Mouse (Mus musculus): ENCODE results near the gene Enah. TPM values are rescaled to one million over a fixed set of nuclear protein-coding genes. Genes with fewer than 3 reads are reported as not detected.

The Enah gene
- polyA plus RNA-seq, 1 experiment from 2014 or later = 14.8 TPM

DNA sequence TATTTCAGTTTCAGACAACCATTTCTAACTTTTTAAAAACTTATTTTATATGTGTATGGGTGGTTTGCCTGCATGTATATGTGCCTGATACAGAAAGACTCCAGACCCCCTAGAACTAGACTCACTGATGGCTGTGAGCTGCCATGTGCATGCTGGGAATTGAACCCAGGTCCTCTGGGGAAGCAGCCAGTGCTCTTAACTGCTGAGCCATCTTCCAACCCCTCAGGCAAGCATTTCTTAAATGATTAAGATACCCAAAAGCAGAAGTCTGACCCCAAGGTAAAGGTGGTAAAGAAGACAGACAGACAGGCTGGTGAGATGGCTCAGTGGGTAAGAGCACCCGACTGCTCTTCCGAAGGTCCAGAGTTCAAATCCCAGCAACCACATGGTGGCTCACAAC is 165.0 kb downstream of the Enah start:
- no peaks in the 10 kb centered on the region for H3K36me3 ChIP-seq
- no peak overlapping the region for H3K4me2 ChIP-seq
- no peak overlapping the region for H3K27ac ChIP-seq (replicated peaks)
- peaks cover 23% of the 10 kb centered on the region for H3K4me1 ChIP-seq
- H3K9me3 ChIP-seq = no peaks in the 10 kb centered on the region
- H3K9ac ChIP-seq = no peak overlapping the region
- 95% methylated on average over 2 of the region's 2 CpGs for WGBS
- no peak for ATAC-seq (ENCODE audit: extremely low read depth, insufficient number of reproducible peaks, low FRiP score, low TSS enrichment)
- no peaks in the 10 kb centered on the region for H3K27me3 ChIP-seq (replicated peaks)
- no peak overlapping the region for H3K4me3 ChIP-seq

DNA sequence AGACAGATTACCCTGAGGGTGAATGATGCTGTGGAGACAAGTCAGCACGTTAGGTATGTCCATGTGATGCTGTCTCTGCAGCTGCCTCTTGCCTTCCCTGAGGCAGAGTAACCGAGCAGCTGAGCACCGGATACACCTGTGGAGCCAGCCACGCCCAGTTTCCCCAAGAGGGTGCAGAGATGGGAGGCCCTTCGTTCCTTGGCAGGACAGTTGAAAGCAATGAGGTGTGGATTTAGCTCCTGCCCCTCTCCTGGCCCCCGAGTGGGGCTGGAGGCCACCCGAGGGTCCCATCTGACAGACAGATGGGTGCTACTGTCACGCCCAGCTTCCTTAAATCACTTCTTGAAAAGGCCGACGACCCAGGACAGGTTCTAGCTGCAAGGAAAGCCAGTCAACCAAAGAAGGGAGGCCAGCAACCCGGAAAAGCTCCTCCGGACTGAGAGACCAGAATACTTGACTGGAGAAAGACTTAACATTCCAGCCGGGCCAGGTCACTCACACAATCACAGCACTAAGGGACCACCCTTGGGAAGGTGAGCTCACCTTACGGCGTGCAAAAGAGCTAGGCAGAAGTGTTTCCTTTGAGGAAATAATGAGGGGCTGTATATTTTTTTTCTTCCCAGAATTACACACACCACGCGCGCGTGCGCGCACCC is 166.6 kb downstream of the Enah start:
- H3K36me3 ChIP-seq = no peaks in the 10 kb centered on the region
- peaks cover 23% of the 10 kb centered on the region for H3K4me1 ChIP-seq
- 11% methylated on average over 17 of the region's 21 CpGs for WGBS
- ATAC-seq (ENCODE audit: extremely low read depth, insufficient number of reproducible peaks, low FRiP score, low TSS enrichment) = no peak
- peak overlapping the region; percentile 69 for H3K9ac ChIP-seq
- H3K4me2 ChIP-seq = peak overlapping the region; percentile 67
- peak overlapping the region; percentile 43 for H3K4me3 ChIP-seq
- no peaks in the 10 kb centered on the region for H3K27me3 ChIP-seq (replicated peaks)
- H3K9me3 ChIP-seq = no peaks in the 10 kb centered on the region
- H3K27ac ChIP-seq (replicated peaks) = no peak overlapping the region

DNA sequence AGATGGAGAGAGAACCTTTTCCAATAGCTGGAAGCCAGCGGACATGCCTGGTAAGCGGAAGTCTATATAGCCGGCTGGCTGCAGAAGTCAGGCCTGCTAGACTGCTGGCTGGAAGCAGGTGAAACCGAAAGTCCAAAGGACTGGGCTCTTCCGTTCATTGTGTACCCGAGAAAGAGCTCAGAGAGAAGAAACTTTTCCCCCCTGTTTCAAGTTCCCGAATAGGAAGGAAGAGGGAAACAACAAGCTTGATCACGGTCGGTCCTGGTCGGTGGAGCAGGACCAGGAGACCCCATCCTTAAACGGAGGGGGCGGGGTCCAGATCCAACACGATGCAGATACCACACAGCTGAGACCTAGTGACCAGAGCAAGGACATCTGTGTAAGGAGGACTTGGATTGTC is 167.3 kb downstream of the Enah start:
- peak overlapping the region; percentile 69 for H3K9ac ChIP-seq
- WGBS = 33% methylated on average over 13 of the region's 13 CpGs

DNA sequence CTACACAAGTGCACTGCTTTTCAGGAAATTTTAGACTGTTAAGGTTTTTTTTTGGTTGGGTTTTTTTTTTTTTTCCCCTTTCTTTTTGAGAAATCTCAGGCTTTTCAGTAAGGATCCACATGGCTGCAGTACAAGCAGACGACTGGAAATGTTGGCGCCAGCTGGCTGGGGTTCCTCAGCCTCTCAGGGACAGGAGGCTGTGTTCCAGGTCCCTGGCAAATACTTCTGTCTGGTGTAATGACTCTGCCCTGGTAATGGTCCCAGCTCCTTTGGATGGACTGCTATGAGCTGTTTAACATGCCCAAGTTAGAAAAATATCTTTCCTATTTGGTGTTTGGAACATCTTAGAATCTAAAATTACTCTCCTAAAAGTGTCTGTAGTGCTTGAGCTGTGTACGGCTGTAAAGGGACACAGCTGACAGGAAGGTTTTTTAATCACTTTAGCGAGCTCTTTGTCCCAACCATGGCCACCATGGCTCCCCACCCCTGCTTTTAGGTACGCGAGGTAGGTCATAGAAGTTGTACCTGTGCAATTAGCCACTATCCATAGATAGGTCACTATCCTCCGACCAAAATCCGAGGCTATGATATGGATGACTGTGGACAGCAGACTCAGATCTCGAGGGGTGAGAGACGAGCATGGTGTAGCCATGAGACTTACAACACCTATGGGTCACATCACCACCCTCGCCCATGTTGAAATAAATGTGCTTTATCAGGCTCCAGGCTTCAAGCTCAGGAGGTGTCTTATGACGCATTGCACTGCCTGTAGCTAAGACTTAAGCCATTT is 168.1 kb downstream of the Enah start:
- H3K4me1 ChIP-seq = peaks cover 27% of the 10 kb centered on the region
- WGBS = 53% methylated on average over 12 of the region's 12 CpGs
- peak overlapping the region; percentile 67 for H3K4me2 ChIP-seq
- no peaks in the 10 kb centered on the region for H3K36me3 ChIP-seq
- peak overlapping the region; percentile 69; the same call in 1 of the 2 replicates for H3K9ac ChIP-seq
- no peak overlapping the region; the same call in 1 of the 2 replicates for H3K4me3 ChIP-seq
- no peaks in the 10 kb centered on the region for H3K27me3 ChIP-seq (replicated peaks)
- no peak for ATAC-seq (ENCODE audit: extremely low read depth, insufficient number of reproducible peaks, low FRiP score, low TSS enrichment)
- H3K9me3 ChIP-seq = no peaks in the 10 kb centered on the region
- peak overlapping the region; percentile 29; the same call in 1 of the 2 replicates for H3K27ac ChIP-seq (replicated peaks)

More for the DNA sequence above, 167.3 kb downstream of the Enah start:
- peaks cover 27% of the 10 kb centered on the region for H3K4me1 ChIP-seq
- no peaks in the 10 kb centered on the region for H3K27me3 ChIP-seq (replicated peaks)
- no peaks in the 10 kb centered on the region for H3K36me3 ChIP-seq
- H3K9me3 ChIP-seq = no peaks in the 10 kb centered on the region
- ATAC-seq (ENCODE audit: extremely low read depth, insufficient number of reproducible peaks, low FRiP score, low TSS enrichment) = no peak
- peak overlapping the region; percentile 43 for H3K4me3 ChIP-seq
- peak overlapping the region; percentile 67 for H3K4me2 ChIP-seq
- H3K27ac ChIP-seq (replicated peaks) = peak overlapping the region; percentile 29; the same call in 1 of the 2 replicates

DNA sequence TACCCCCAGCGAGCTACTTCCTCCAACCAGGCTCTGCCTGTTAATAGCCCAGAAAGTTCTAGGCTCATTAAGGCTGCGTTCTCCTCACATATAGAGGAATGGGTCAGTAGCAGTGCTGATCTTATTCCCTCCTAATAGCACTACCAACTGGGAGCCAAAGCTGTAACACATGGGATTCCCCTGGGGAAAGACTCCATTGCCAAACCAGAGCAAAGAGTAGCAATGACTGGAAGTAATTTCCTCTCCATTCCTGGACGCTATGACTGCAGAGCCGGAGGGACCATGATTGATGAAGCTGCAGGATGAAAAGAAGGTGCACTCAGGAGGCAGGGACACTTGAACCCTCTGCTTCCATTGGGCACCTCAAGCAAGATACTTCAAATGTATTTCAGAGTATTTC is 169.3 kb downstream of the Enah start:
- Histone ChIP-seq H3K9me3 (no peaks in the 10 kb centered on the region), H3K4me1 (peaks cover 27% of the 10 kb centered on the region), H3K9ac (no peak overlapping the region), H3K36me3 (no peaks in the 10 kb centered on the region), H3K4me3 (no peak overlapping the region), H3K27me3 (replicated peaks) (no peaks in the 10 kb centered on the region), H3K27ac (replicated peaks) (no peak overlapping the region), H3K4me2 (no peak overlapping the region)
- 86% methylated on average over 4 of the region's 4 CpGs for WGBS
- no peak for ATAC-seq (ENCODE audit: extremely low read depth, insufficient number of reproducible peaks, low FRiP score, low TSS enrichment)

DNA sequence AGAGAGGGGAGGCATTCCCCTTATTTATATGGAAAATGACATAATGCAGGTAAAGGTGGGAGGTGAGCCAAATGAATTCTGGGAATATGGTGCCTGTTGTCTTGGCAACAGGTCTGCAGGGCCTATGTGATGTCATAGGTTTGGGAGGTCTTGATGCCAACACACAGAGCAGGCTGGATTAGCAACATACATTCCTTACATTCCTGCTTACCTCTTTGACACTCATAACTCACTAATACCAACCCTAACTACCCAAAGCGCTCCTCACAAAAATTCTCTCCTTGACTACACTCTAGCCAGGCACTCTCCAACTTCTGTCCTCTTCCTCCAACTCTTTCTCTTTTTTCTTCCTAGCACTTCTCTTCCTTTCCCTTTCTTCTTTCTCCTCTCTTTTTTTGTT is 171.6 kb downstream of the Enah start:
- no peak for ATAC-seq (ENCODE audit: extremely low read depth, insufficient number of reproducible peaks, low FRiP score, low TSS enrichment)
- 83% methylated on average over 1 of the region's 1 CpGs for WGBS
- no peaks in the 10 kb centered on the region for H3K27me3 ChIP-seq (replicated peaks)
- H3K4me1 ChIP-seq = peaks cover 25% of the 10 kb centered on the region
- H3K27ac ChIP-seq (replicated peaks) = no peak overlapping the region
- H3K9me3 ChIP-seq = no peaks in the 10 kb centered on the region
- no peaks in the 10 kb centered on the region for H3K36me3 ChIP-seq
- no peak overlapping the region for H3K4me3 ChIP-seq
- no peak overlapping the region for H3K9ac ChIP-seq
- no peak overlapping the region for H3K4me2 ChIP-seq

DNA sequence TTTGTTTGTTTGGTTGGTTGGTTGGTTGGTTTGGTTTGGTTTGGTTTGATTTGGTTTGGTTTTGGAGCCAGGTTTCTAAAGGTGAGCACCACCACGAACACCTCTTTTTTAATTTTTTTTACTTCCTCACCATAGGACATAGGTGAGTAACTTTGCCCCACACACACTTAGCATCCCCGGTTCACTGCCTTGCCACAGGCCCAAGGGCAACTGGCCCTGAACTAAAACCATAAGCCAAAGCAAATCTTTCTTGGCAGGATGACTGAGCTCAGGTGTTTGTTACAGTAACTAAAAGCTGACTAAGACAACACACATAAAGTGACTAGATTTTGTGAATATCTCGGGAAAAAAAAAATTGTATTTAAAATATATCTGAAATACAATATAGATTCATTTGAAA is 172.4 kb downstream of the Enah start:
- no peaks in the 10 kb centered on the region for H3K9me3 ChIP-seq
- no peaks in the 10 kb centered on the region for H3K36me3 ChIP-seq
- no peak overlapping the region for H3K27ac ChIP-seq (replicated peaks)
- ATAC-seq (ENCODE audit: extremely low read depth, insufficient number of reproducible peaks, low FRiP score, low TSS enrichment) = no peak
- H3K4me1 ChIP-seq = peaks cover 22% of the 10 kb centered on the region
- no peak overlapping the region for H3K4me3 ChIP-seq
- no peaks in the 10 kb centered on the region for H3K27me3 ChIP-seq (replicated peaks)
- 84% methylated on average over 3 of the region's 3 CpGs for WGBS
- no peak overlapping the region for H3K9ac ChIP-seq
- H3K4me2 ChIP-seq = no peak overlapping the region

Other genes starting within 250 kb of the Enah start
- gene Lbr, start 176.9 kb downstream of the Enah start, polyA plus RNA-seq (2015; fragmentation: Nextera tagmentation; extraction: Ambion mirVana) = 62.2 and 73.4 TPM in 2 replicates
- gene Srp9, start 104.7 kb upstream of the Enah start, polyA plus RNA-seq (2015; fragmentation: Nextera tagmentation; extraction: Ambion mirVana) = 95.5 and 111 TPM in 2 replicates
- gene Vmn1r1, start 144.5 kb upstream of the Enah start, polyA plus RNA-seq (2015; fragmentation: Nextera tagmentation; extraction: Ambion mirVana) = not detected in 2 replicates

Data from heart, embryonic 13.5 days (tissue).